Mouse (Mus musculus) gastrocnemius, postnatal 10 days (tissue): ENCODE data around the gene Myo1h. TPM values are rescaled to one million over a fixed set of nuclear protein-coding genes. Genes with fewer than 3 reads are reported as not detected.

Source experiments
- DNase-seq: peaks from one replicate; pipeline ENCODE4 v3.0.0; 2021; ENCODE audit warnings: mixed read lengths
- total RNA-seq, 2 experiments: library from RNA; stranded (reverse); gene quantifications; 2 replicates each; pipeline ENCODE4 v1.2.3; 2021

Gene Myo1h
- total RNA-seq, 2 experiments from 2014 or later: 0.43 to 0.78 TPM

DNA sequence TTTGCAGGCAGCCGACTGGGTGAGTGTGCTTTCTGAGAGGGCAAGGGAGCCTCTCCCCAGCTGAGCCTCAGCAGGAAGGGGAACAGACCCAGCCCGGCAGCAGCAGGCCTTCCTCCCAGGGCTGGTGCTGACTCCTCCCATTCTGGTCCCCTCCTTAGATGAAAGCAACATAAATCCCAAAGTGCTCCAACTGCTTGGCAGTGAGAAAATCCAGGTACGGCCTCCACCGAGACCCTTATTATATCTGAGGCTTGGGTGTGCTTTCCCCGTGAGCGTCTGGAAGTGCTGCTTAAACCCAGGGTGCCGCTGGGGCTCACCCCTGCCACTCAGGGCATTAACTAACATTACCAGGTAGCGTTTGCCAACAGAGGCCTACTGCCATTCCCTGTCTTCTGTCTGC is 70.6 kb downstream of the Myo1h start:
- no peak for DNase-seq

DNA sequence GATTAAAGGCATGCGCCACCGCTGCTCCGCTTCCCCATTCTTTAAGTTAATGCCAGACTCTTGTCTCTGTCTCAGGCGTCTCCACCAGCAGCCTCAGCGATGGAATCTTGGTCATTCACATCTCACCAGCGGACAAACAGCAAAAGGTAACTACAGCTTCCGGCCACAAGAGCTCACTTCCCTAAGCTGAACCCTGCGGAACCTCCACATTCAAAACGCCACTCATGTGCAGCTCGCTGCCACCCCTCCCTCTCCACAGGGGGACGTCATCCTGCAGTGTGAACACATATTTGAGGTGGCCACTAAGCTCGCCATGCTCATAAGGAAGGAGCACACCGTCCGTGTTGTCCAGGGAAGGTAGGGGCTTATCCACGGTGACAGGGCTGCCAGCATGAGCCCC is 72.0 kb downstream of the Myo1h start:
- DNase-seq: no peak

GRCm38 (mm10) chr5:114365043-114365752 is 76.2 kb downstream of the Myo1h start:
- DNase-seq: no peak

- no peak for DNase-seq
Observed at GRCm38 (mm10) chr5:114368121-114368520, 79.2 kb downstream of the Myo1h start.

DNA sequence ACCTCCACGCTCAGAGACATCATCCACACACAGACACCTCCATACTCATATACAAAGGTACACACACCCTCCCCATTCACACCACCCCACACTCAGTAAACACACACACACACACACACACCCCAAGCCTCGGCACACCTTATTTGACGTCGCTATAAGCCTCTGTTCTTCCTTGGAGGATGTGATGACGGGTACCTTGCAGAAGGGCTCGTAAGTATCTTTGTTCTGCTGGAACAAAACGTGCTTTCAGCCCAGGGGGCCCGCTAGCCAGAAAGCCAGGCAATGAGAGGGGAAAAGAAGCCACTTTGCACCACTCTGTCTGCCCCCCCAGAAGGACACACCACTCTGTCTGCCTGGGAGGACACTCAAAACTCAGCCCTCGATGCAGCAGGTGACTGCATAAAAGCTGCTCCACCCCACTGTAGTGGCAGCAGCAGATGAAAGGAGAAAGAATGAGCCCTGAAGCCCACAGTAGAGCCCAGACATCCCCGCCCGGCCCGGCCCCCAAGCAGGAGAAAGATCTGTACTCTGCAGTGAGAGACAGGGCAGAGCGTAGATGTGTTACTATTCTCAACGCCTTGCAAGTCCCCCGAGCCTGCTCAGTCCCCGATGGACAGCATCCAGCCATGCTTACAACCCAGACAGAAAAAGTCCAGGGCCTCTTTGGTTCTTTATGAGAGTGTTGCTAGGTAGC is 80.0 kb downstream of the Myo1h start:
- no peak for DNase-seq

GRCm38 (mm10) chr5:114369921-114370320 is 81.0 kb downstream of the Myo1h start:
- DNase-seq: no peak

DNA sequence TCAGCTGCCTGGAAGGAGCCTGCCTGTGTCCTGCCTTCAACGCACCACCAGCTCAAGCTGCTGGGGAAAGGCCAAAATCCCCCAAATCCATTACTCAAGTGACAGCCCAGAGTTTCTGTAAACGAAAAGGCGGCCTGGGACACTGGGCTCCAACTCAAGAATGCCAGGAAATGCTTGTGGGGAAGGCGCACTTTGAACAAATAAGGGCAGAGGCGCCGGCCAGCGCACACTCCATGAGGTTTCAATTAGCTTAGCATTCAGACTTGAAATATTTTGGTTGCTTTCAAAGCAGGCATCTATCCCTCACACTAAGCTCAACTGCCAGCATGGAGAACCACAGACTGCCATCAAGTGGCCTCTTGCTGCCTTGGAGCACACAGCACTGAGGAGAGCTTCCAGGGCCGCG is 81.4 kb downstream of the Myo1h start:
- no peak for DNase-seq

DNA sequence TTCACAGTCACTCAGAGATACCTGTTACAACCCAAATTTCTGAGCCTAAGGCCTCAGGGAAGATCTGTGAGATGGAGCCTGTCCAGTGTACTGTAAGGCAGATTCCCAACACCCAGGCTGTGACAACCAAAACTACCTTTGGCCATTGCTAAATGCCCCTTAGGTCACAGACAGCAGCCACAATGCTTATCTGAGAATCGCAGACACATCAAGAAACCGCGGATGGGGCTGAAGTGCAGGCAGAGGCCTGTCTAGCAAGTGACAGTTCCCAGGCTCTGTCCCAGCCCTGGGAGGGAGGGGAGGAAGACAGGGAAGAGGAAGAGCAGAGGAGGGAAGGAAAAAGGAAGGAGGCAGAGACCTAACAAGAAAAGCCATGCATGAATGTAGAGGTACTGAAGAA is 82.4 kb downstream of the Myo1h start:
- DNase-seq: no peak

GRCm38 (mm10) chr5:114371731-114372473 is 82.9 kb downstream of the Myo1h start:
- DNase-seq: no peak

DNA sequence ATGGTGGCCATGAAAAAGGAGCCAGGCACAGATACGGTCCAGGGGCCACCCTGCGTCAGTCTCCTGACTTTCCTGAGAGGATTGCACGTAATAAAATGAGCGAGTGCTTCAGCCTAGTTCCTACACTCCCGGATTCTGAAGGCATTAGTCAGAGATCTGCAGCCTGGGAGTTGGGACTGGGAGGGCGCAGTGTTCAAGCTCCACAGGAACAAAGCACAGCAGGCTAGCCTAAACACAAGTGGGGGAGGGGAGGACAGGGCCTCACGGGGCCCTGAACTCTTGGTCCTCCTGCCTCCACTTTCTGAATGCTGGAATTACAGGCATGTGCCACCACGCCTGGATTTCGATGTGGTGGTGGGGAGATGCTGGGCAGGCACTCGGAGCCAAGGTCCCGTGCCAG is 83.6 kb downstream of the Myo1h start:
- DNase-seq: no peak

- DNase-seq: peak; percentile 36
Observed at GRCm38 (mm10) chr5:114373174-114373573, 84.2 kb downstream of the Myo1h start.

- no peak for DNase-seq
Observed at GRCm38 (mm10) chr5:114373581-114373980, 84.6 kb downstream of the Myo1h start.

- DNase-seq: no peak
Observed at GRCm38 (mm10) chr5:114374409-114375213, 85.6 kb downstream of the Myo1h start.

DNA sequence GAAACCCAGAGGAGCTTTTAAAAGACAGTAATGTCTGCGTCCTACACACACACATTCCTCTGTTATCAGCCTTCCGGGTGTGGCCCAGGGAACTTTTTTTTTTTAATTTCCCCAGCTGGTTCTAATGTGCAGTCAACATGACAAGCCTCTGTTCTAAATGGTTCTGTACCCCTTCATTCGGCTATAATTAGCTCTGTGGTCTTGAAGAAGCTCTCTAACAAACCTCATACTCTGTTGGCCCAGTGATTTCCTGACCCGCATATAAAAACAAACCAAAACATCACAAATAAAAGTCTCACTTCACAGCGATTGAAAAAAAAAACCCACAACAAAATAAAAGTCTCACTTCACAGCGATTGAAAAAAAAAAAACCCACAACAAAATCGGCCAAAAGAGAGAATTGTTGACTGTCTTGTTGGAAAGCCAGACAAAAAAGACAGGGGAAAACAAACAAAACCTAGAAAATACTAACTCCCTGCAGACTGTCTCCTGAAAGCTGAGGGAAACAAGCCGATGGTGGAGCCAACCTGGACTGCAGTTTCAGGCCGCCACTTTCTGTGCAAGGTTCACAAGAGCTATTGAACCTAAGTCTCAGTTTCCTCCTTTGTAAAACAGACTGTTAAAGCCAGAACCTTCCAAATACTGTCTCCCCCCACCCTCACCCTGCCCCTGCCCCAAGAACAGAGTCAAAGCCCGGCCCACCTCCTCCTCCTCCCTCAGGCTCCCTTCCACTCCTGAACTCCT is 89.4 kb downstream of the Myo1h start:
- DNase-seq: no peak

DNA sequence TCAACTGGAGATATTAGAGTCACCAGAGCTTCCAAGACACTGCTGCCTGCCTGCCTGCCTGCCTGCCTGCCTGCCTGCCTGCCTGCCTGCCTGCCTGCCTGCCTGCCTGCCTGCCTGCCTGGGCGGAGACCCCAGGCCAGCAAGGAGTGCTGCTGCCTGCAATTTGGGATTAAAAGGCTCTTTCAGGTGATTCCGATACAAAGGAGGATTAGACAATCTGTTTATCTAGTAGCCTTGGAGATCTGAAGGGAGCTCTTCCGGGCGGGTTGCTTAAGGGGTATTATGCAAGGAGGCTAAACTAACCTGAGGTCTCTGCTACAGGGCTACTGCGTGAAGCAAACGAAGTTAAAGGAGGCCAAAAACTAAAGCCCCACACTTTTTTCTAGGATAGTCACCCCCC is 90.0 kb downstream of the Myo1h start:
- no peak for DNase-seq

GRCm38 (mm10) chr5:114379763-114380162 is 90.8 kb downstream of the Myo1h start:
- no peak for DNase-seq

DNA sequence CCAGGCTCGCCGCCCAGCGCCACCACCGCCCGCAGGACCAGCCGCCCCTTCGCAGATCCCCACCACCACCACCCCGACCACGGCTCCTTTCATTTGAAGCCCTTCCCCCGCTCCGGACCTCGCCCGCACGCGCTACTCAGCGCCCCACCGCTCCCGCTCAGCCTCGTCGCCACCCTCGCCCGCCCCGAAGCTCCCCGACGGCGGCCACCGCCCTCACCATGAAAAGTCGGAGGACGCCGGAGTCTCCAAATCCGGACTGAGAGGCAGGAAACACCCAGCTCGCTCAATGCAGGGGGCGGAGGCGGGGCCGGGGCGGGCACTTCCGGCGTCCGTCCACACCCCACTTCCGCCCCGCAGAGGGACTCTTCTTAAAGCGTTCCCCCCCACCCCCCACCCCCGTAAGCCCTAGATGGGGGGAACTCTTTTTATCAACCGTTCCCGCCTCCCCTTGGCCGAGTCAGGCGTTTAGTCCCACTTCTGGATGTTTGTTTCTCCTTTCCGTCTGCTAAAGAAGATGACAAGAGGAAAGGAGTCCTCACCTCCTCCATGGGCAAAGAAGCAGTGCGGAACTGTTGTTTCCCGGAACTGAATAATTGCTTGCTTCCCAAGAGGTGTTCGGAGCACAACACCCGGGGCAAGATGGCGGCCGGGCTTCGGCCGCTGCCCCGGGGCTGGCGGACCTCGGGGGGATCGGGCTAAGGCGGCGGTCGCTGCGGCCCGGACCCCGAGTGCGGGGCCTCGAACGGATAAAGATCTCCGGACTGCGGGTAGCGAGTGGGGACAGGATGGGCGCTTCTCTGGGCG is 91.4 kb downstream of the Myo1h start, which contains the start of the genes Kctd10 and Ube3b:
Gene Kctd10, minus strand, starts transcription at position 300 of the 804 bp plus-strand sequence.
Gene Ube3b, plus strand, starts transcription at position 399 of the 804 bp plus-strand sequence.
- peak; percentile 84 for DNase-seq

GRCm38 (mm10) chr5:114381013-114381351 is 92.0 kb downstream of the Myo1h start:
- DNase-seq: no peak

- peak; percentile 54 for DNase-seq
Observed at GRCm38 (mm10) chr5:114383184-114383904, 94.4 kb downstream of the Myo1h start.

DNA sequence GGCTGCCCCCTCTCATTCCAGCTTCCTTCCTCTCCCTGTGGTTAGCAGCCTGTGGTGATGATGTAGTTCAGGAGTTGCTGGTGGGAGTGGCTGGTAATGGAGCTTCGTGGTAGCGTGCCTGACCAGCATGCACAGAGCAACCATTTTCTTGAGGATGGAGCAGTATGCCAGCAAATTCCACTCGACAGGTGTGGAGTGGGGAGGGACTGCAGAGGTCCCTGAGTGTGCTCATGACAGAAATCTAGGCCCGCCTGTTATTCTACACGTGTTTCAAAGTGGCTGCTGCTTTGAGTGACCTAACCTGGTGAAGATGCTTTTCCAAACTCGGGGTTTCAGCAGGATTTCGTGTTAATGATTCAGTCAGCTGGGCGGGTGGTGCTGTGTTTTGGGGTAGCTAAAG is 95.5 kb downstream of the Myo1h start:
- no peak for DNase-seq
